Mouse (Mus musculus): ENCODE measurements around the gene Ptpa.

DNA sequence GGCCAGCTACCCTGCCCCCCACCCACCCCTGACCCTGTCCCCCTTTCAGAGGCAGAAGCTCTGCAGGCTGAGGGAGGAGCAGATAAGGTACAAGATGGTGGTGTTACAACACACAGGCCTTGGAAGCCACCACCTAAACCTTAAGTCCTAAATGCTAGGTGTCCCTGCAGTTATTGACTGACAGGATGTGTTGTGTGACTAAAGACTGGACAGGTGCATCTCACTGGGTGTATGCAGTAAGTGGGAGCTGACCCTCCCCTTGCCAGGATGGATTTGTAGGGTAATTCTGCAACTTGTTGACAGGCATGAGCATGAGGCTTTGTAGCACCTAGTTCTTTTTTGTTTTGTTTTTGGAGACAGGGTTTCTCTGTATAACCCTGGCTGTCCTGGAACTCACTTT lies 28.6 kb downstream of the Ptpa start:
- TF ChIP-seq CTCF (IDR thresholded peaks at IDR 0.05; ENCODE audit: low read depth, low read length) = no peak
- no peak for TF ChIP-seq POLR2A (IDR thresholded peaks at IDR 0.05; ENCODE audit: insufficient read depth, low read length)
- no peak for TF ChIP-seq EP300 (IDR thresholded peaks at IDR 0.05; ENCODE audit: insufficient read depth, low read depth, low read length)

Data from ES-Bruce4 (cell line).